Mouse (Mus musculus) intestine, embryonic 14.5 days (tissue): ENCODE results near the gene Snapc1. TPM values are rescaled to one million over a fixed set of nuclear protein-coding genes. Genes with fewer than 3 reads are reported as not detected.

Experiments
- ATAC-seq: fragments of 200-750 bp; cut with Nextera tagmentation; replicated peaks from 2 replicates; pipeline ENCODE4 v1.8.0; 2017; ENCODE audit warnings: low read depth, moderate number of reproducible peaks, moderate TSS enrichment, moderate library complexity; ENCODE audit not compliant: low FRiP score, low TSS enrichment
- DNase-seq: peaks from one replicate; pipeline ENCODE4 v3.0.0-alpha.2; 2018; ENCODE audit warnings: low spot score
- H3K27ac ChIP-seq: fragments of 300-500 bp; sonication (generic); 2 replicates; pipeline ENCODE4 v1.5.1; 2014; ENCODE audit warnings: low read depth, mild to moderate bottlenecking, control low read depth
- H3K27me3 ChIP-seq: fragments of 300-500 bp; sonication (generic); replicated peaks from 2 replicates; pipeline ENCODE4 v1.6.1; 2014; ENCODE audit warnings: low read length, control low read depth; ENCODE audit not compliant: control insufficient read depth, insufficient read depth
- H3K36me3 ChIP-seq: fragments of 300-500 bp; sonication (generic); 2 replicates; pipeline ENCODE4 v1.6.1; 2014; ENCODE audit warnings: low read length, control low read depth; ENCODE audit not compliant: control insufficient read depth, insufficient read depth
- H3K4me1 ChIP-seq: fragments of 300-500 bp; sonication (generic); replicated peaks from 2 replicates; pipeline ENCODE4 v1.6.1; 2014; ENCODE audit warnings: low read length, control low read depth, mixed read lengths; ENCODE audit not compliant: control insufficient read depth, insufficient read depth
- H3K4me2 ChIP-seq: fragments of 300-500 bp; sonication (generic); 2 replicates; pipeline ENCODE4 v1.6.1; 2014; ENCODE audit warnings: low read length
- H3K4me3 ChIP-seq: fragments of 300-500 bp; sonication (generic); 2 replicates; pipeline ENCODE4 v1.5.1; 2014; ENCODE audit warnings: low read depth, low read length, control low read depth, mixed read lengths
- H3K9ac ChIP-seq: fragments of 300-500 bp; sonication (generic); 2 replicates; pipeline ENCODE4 v1.6.1; 2014; ENCODE audit warnings: mild to moderate bottlenecking, low read length
- H3K9me3 ChIP-seq: fragments of 300-500 bp; sonication (generic); 2 replicates; pipeline ENCODE4 v1.6.1; 2016; ENCODE audit warnings: low read length, control low read depth; ENCODE audit not compliant: control insufficient read depth
- WGBS: fragments of 180-500 bp; shearing (Covaris S2); extraction: QIAGEN DNeasy Blood & Tissue Kit; methylation state at CpG from one replicate; pipeline ENCODE4 v1.1.7; 2014; 5-methylcytosine and 5-hydroxymethylcytosine counted together
- polyA plus RNA-seq: library from polyadenylated mRNA; unstranded; fragments of >200 nt; fragmentation: Nextera tagmentation; extraction: Ambion mirVana; gene quantifications from 2 replicates; pipeline ENCODE4 v1.2.1, GENCODE M21; 2014

Snapc1 gene
- polyA plus RNA-seq, 1 experiment from 2014 or later, result 14.6 TPM

- WGBS, result 93% methylated on average over 3 of the region's 3 CpGs
- DNase-seq (no peak), ATAC-seq (no peak)
- no peak overlapping the region for H3K4me3 ChIP-seq
- H3K4me1 ChIP-seq, result no peaks in the 10 kb centered on the region
- H3K27ac ChIP-seq, result no peak overlapping the region
- H3K36me3 ChIP-seq, result peaks cover 86% of the 10 kb centered on the region
- no peak overlapping the region for H3K4me2 ChIP-seq
- H3K9me3 ChIP-seq, result no peaks in the 10 kb centered on the region
- no peaks in the 10 kb centered on the region for H3K27me3 ChIP-seq
- H3K9ac ChIP-seq, result no peak overlapping the region
These were observed 13.9 kb downstream of the Snapc1 start for GRCm38 (mm10) chr12:73978144-73978543.

GRCm38 (mm10) chr12:73979667-73980066 is 15.4 kb downstream of the Snapc1 start:
- peaks cover 91% of the 10 kb centered on the region for H3K36me3 ChIP-seq
- H3K4me2 ChIP-seq, result no peak overlapping the region
- no peak for DNase-seq
- no peak overlapping the region for H3K27ac ChIP-seq
- 90% methylated on average over 5 of the region's 5 CpGs for WGBS
- H3K27me3 ChIP-seq, result no peaks in the 10 kb centered on the region
- H3K9ac ChIP-seq, result no peak overlapping the region
- no peaks in the 10 kb centered on the region for H3K9me3 ChIP-seq
- no peak overlapping the region for H3K4me3 ChIP-seq
- no peak for ATAC-seq
- H3K4me1 ChIP-seq, result no peaks in the 10 kb centered on the region

- H3K9ac ChIP-seq, result no peak overlapping the region
- H3K27ac ChIP-seq, result no peak overlapping the region
- DNase-seq (no peak), ATAC-seq (no peak)
- H3K9me3 ChIP-seq, result no peaks in the 10 kb centered on the region
- no peak overlapping the region for H3K4me3 ChIP-seq
- H3K27me3 ChIP-seq, result no peaks in the 10 kb centered on the region
- peaks cover 81% of the 10 kb centered on the region for H3K36me3 ChIP-seq
- H3K4me2 ChIP-seq, result no peak overlapping the region
- WGBS, result 81% methylated on average over 14 of the region's 14 CpGs
- H3K4me1 ChIP-seq, result no peaks in the 10 kb centered on the region
These were observed 18.3 kb downstream of the Snapc1 start for GRCm38 (mm10) chr12:73982533-73982932.

- ATAC-seq (no peak), DNase-seq (no peak)
- no peak overlapping the region for H3K4me2 ChIP-seq
- H3K4me3 ChIP-seq, result no peak overlapping the region
- H3K36me3 ChIP-seq, result peaks cover 49% of the 10 kb centered on the region
- no peak overlapping the region for H3K27ac ChIP-seq
- H3K4me1 ChIP-seq, result no peaks in the 10 kb centered on the region
- no peak overlapping the region for H3K9ac ChIP-seq
- no peaks in the 10 kb centered on the region for H3K27me3 ChIP-seq
- WGBS, result 86% methylated on average over 7 of the region's 7 CpGs
- H3K9me3 ChIP-seq, result no peaks in the 10 kb centered on the region
These were observed 22.0 kb downstream of the Snapc1 start for GRCm38 (mm10) chr12:73986299-73986698.

GRCm38 (mm10) chr12:73988393-73989008 is 24.2 kb downstream of the Snapc1 start:
- 83% methylated on average over 4 of the region's 4 CpGs for WGBS

GRCm38 (mm10) chr12:73989594-73989993 is 25.3 kb downstream of the Snapc1 start:
- Histone ChIP-seq H3K27ac (no peak overlapping the region), H3K4me3 (no peak overlapping the region), H3K9me3 (no peaks in the 10 kb centered on the region), H3K9ac (no peak overlapping the region), H3K4me2 (no peak overlapping the region), H3K4me1 (no peaks in the 10 kb centered on the region), H3K36me3 (peaks cover 18% of the 10 kb centered on the region), H3K27me3 (no peaks in the 10 kb centered on the region)
- DNase-seq (no peak), ATAC-seq (no peak)

More at GRCm38 (mm10) chr12:73988393-73989008, 24.2 kb downstream of the Snapc1 start:
- H3K9me3 ChIP-seq, result no peaks in the 10 kb centered on the region
- ATAC-seq (no peak), DNase-seq (no peak)
- no peaks in the 10 kb centered on the region for H3K4me1 ChIP-seq
- no peak overlapping the region for H3K27ac ChIP-seq
- no peaks in the 10 kb centered on the region for H3K27me3 ChIP-seq
- H3K9ac ChIP-seq, result no peak overlapping the region
- H3K36me3 ChIP-seq, result peaks cover 29% of the 10 kb centered on the region
- no peak overlapping the region for H3K4me2 ChIP-seq
- H3K4me3 ChIP-seq, result no peak overlapping the region

- no peak overlapping the region for H3K4me3 ChIP-seq
- H3K9ac ChIP-seq, result no peak overlapping the region
- no peaks in the 10 kb centered on the region for H3K9me3 ChIP-seq
- no peak for DNase-seq
- WGBS, result 63% methylated on average over 12 of the region's 12 CpGs
- H3K4me2 ChIP-seq, result no peak overlapping the region
- peaks cover 26% of the 10 kb centered on the region for H3K27me3 ChIP-seq
- ATAC-seq, result no peak
- H3K36me3 ChIP-seq, result no peaks in the 10 kb centered on the region
- no peaks in the 10 kb centered on the region for H3K4me1 ChIP-seq
- no peak overlapping the region for H3K27ac ChIP-seq
These were observed 32.6 kb downstream of the Snapc1 start for GRCm38 (mm10) chr12:73996906-73997296.

- 2% methylated on average over 52 of the region's 67 CpGs for WGBS
- ATAC-seq (peak; percentile 50), DNase-seq (peak; percentile 63)
- H3K9ac ChIP-seq, result peak within 1 kb of the TSS; percentile 51
- H3K27ac ChIP-seq, result no peak within 1 kb of the TSS
- no peaks in the 10 kb centered on the region for H3K36me3 ChIP-seq
- H3K4me1 ChIP-seq, result no peaks in the 10 kb centered on the region
- peak within 1 kb of the TSS; percentile 41 for H3K4me3 ChIP-seq
- H3K27me3 ChIP-seq, result peaks cover 26% of the 10 kb centered on the region
- H3K9me3 ChIP-seq, result no peaks in the 10 kb centered on the region
- peak within 1 kb of the TSS; percentile 97 for H3K4me2 ChIP-seq
These were observed 33.2 kb downstream of the Snapc1 start, which contains the start of gene Syt16 for GRCm38 (mm10) chr12:73997297-73998127. TSS of gene Syt16 (plus strand) at chr12:73997661.

- H3K9ac ChIP-seq, result peak overlapping the region; percentile 51
- no peaks in the 10 kb centered on the region for H3K9me3 ChIP-seq
- WGBS, result 40% methylated on average over 5 of the region's 5 CpGs
- DNase-seq (no peak), ATAC-seq (no peak)
- peak overlapping the region; percentile 97 for H3K4me2 ChIP-seq
- no peak overlapping the region for H3K27ac ChIP-seq
- peaks cover 26% of the 10 kb centered on the region for H3K27me3 ChIP-seq
- no peaks in the 10 kb centered on the region for H3K36me3 ChIP-seq
- H3K4me3 ChIP-seq, result peak overlapping the region; percentile 41
- no peaks in the 10 kb centered on the region for H3K4me1 ChIP-seq
These were observed 33.8 kb downstream of the Snapc1 start for GRCm38 (mm10) chr12:73998128-73998456.
